In genomic region chr3:95286011-95286410, GRCm38 (mm10) we compare ENCODE assay signal across 17 mouse cellular contexts. TPM values are rescaled to one million over a fixed set of nuclear protein-coding genes. Genes with fewer than 3 reads are reported as not detected.
A peak's percentile ranks its signal among the peaks of the same experiment; 100 is the strongest.
DNase-seq lines count a peak whose midpoint lies in the region; ATAC-seq and TF ChIP-seq lines count a peak whose summit lies in the region.
"Had no signal": no experiment of that assay in that cellular context is flagged by ENCODE, and none has a peak within 500 bp of the region (broad histone marks: within the 10 kb centered on the region; RNA-seq: fewer than 3 reads in every experiment).

No protein-coding gene starts in this region.

- 0 out of 2 replicates have a peak overlapping the region, but pooled peaks have one; percentile 6 for H3K4me2 ChIP-seq in midbrain, embryonic 12.5 days (replicated peaks)
- H3K4me2 ChIP-seq in midbrain, embryonic 14.5 days (ENCODE audit: low read length) = no peak overlapping the region
- no peak overlapping the region for H3K4me2 ChIP-seq in kidney, postnatal 0 days (ENCODE audit: low read length)
- H3K4me2 ChIP-seq: embryonic facial prominence, embryonic 13.5 days; forebrain, embryonic 12.5 days; heart, embryonic 11.5 days had no signal

- H3K36me3 ChIP-seq in midbrain, embryonic 12.5 days = peaks cover 31% of the 10 kb centered on the region
- peaks cover 32% of the 10 kb centered on the region for H3K36me3 ChIP-seq in midbrain, embryonic 14.5 days (ENCODE audit: control insufficient read depth, insufficient read depth, low read length)
- H3K36me3 ChIP-seq in kidney, postnatal 0 days (ENCODE audit: insufficient read depth, low read length) = peaks cover 21% of the 10 kb centered on the region; the same call in 1 of the 2 replicates

- H3K9me3 ChIP-seq in midbrain, embryonic 12.5 days = no peaks in the 10 kb centered on the region
- no peaks in the 10 kb centered on the region for H3K9me3 ChIP-seq in midbrain, embryonic 14.5 days (ENCODE audit: control insufficient read depth, low read length)
- no peaks in the 10 kb centered on the region for H3K9me3 ChIP-seq in kidney, postnatal 0 days (replicated peaks; ENCODE audit: low read length)
- H3K9me3 ChIP-seq: embryonic facial prominence, embryonic 13.5 days; forebrain, embryonic 12.5 days; G1E had no signal

- no peak for TF ChIP-seq CTCF in kidney, postnatal 0 days (IDR thresholded peaks at IDR 0.05; ENCODE audit: low read depth)

- peak; percentile 65 for DNase-seq in kidney, adult 11 months
- DNase-seq in kidney, postnatal 10 days = no peak
- no peak for DNase-seq in midbrain, embryonic 14.5 days
- peak; percentile 38 for DNase-seq in kidney, postnatal 0 days (ENCODE audit: low spot score)
- no peak for DNase-seq in neural tube, embryonic 10.5 days (ENCODE audit: extremely low spot score, low spot score)
- no peak for DNase-seq in ovary, postnatal 10 days (ENCODE audit: low spot score)
- DNase-seq: adrenal gland, postnatal 10 days; thymus, postnatal 4 days had no signal

- H3K27me3 ChIP-seq in midbrain, embryonic 12.5 days = no peaks in the 10 kb centered on the region
- H3K27me3 ChIP-seq in midbrain, embryonic 14.5 days (ENCODE audit: control insufficient read depth, insufficient read depth, low read length) = no peaks in the 10 kb centered on the region
- H3K27me3 ChIP-seq in kidney, postnatal 0 days (ENCODE audit: insufficient read depth, low read length) = no peaks in the 10 kb centered on the region
- H3K27me3 ChIP-seq: embryonic facial prominence, embryonic 13.5 days; forebrain, embryonic 12.5 days had no signal

- no peak for ATAC-seq in midbrain, embryonic 12.5 days (ENCODE audit: low FRiP score, low read depth)
- no peak for ATAC-seq in midbrain, embryonic 14.5 days (ENCODE audit: low FRiP score, low TSS enrichment)
- no peak for ATAC-seq in kidney, postnatal 0 days (replicated peaks; ENCODE audit: low FRiP score, low read depth)
- ATAC-seq in megakaryocyte-erythroid progenitor cell, adult 5-6 weeks (replicated peaks; ENCODE audit: low FRiP score, low TSS enrichment, poor library complexity, severe bottlenecking) = no peak

- H3K27ac ChIP-seq in midbrain, embryonic 12.5 days (replicated peaks) = no peak overlapping the region
- no peak overlapping the region for H3K27ac ChIP-seq in midbrain, embryonic 14.5 days (replicated peaks; ENCODE audit: low read depth, low read length)
- H3K27ac ChIP-seq in kidney, postnatal 0 days = peak overlapping the region; percentile 64
- H3K27ac ChIP-seq: embryonic facial prominence, embryonic 13.5 days; forebrain, embryonic 12.5 days had no signal

- no peak overlapping the region for H3K4me3 ChIP-seq in midbrain, embryonic 12.5 days
- no peak overlapping the region for H3K4me3 ChIP-seq in midbrain, embryonic 14.5 days (replicated peaks; ENCODE audit: low read depth, low read length)
- H3K4me3 ChIP-seq in kidney, postnatal 0 days (replicated peaks; ENCODE audit: low read depth, low read length) = no peak overlapping the region
- H3K4me3 ChIP-seq: embryonic facial prominence, embryonic 13.5 days; forebrain, embryonic 12.5 days had no signal

- H3K4me1 ChIP-seq in midbrain, embryonic 12.5 days = peaks cover 15% of the 10 kb centered on the region
- H3K4me1 ChIP-seq in midbrain, embryonic 14.5 days (ENCODE audit: control insufficient read depth, insufficient read depth, low read length) = peaks cover 23% of the 10 kb centered on the region
- peaks cover 20% of the 10 kb centered on the region for H3K4me1 ChIP-seq in kidney, postnatal 0 days (replicated peaks; ENCODE audit: insufficient read depth, low read length)

- H3K9ac ChIP-seq in midbrain, embryonic 12.5 days (replicated peaks) = no peak overlapping the region
- no peak overlapping the region for H3K9ac ChIP-seq in midbrain, embryonic 14.5 days (replicated peaks; ENCODE audit: low read length)
- H3K9ac ChIP-seq in kidney, postnatal 0 days (ENCODE audit: low read depth, low read length) = no peak overlapping the region
- H3K9ac ChIP-seq: embryonic facial prominence, embryonic 13.5 days; forebrain, embryonic 12.5 days had no signal

- WGBS in midbrain, embryonic 12.5 days = 70% methylated on average over 5 of the region's 5 CpGs
- 68% methylated on average over 5 of the region's 5 CpGs for WGBS in midbrain, embryonic 14.5 days
- WGBS in kidney, postnatal 0 days = 44% methylated on average over 5 of the region's 5 CpGs

RNA-seq across cellular contexts. Expression of gene Prune1, which starts 4.1 kb away (rescaled TPM):
- polyA plus RNA-seq in midbrain, embryonic 12.5 days (2016; fragmentation: Nextera tagmentation; extraction: Ambion mirVana) = 33.1 and 35.7 TPM in 2 replicates
- 59.4 TPM in 2 replicates for polyA plus RNA-seq in midbrain, embryonic 14.5 days (2014; fragmentation: Nextera tagmentation; extraction: Ambion mirVana)
- polyA plus RNA-seq in kidney, postnatal 0 days (2015; fragmentation: Nextera tagmentation; extraction: Ambion mirVana) = 20.1 and 20.3 TPM in 2 replicates
- 20.2 and 24.8 TPM in 2 replicates for total RNA-seq in megakaryocyte-erythroid progenitor cell, adult 5-6 weeks (2014; fragmentation: Nextera tagmentation)
- total RNA-seq in megakaryocyte-erythroid progenitor cell, adult 5-6 weeks (2017) = 10.1 and 14.6 TPM in 2 replicates

RNA-seq across cellular contexts. Expression of gene Mindy1, which starts 4.9 kb away (rescaled TPM):
- polyA plus RNA-seq in midbrain, embryonic 12.5 days (2016; fragmentation: Nextera tagmentation; extraction: Ambion mirVana) = 46.6 and 47.6 TPM in 2 replicates
- polyA plus RNA-seq in midbrain, embryonic 14.5 days (2014; fragmentation: Nextera tagmentation; extraction: Ambion mirVana) = 44.2 and 48.2 TPM in 2 replicates
- 72.6 and 73.2 TPM in 2 replicates for polyA plus RNA-seq in kidney, postnatal 0 days (2015; fragmentation: Nextera tagmentation; extraction: Ambion mirVana)
- total RNA-seq in megakaryocyte-erythroid progenitor cell, adult 5-6 weeks (2014; fragmentation: Nextera tagmentation) = 36.8 and 46.9 TPM in 2 replicates
- 37.5 and 45.3 TPM in 2 replicates for total RNA-seq in megakaryocyte-erythroid progenitor cell, adult 5-6 weeks (2017)

RNA-seq across cellular contexts. Expression of gene Anxa9, which starts 21.0 kb away (rescaled TPM):
- 1.0 and 1.1 TPM in 2 replicates for polyA plus RNA-seq in midbrain, embryonic 12.5 days (2016; fragmentation: Nextera tagmentation; extraction: Ambion mirVana)
- 0.45 and 0.55 TPM in 2 replicates for polyA plus RNA-seq in midbrain, embryonic 14.5 days (2014; fragmentation: Nextera tagmentation; extraction: Ambion mirVana)
- polyA plus RNA-seq in kidney, postnatal 0 days (2015; fragmentation: Nextera tagmentation; extraction: Ambion mirVana) = 9.9 and 10.1 TPM in 2 replicates
- total RNA-seq in megakaryocyte-erythroid progenitor cell, adult 5-6 weeks (2014; fragmentation: Nextera tagmentation) = 25.5 and 35.5 TPM in 2 replicates
- 15.6 and 16.7 TPM in 2 replicates for total RNA-seq in megakaryocyte-erythroid progenitor cell, adult 5-6 weeks (2017)

RNA-seq across cellular contexts. Expression of gene Cers2, which starts 28.6 kb away (rescaled TPM):
- polyA plus RNA-seq in midbrain, embryonic 12.5 days (2016; fragmentation: Nextera tagmentation; extraction: Ambion mirVana) = 101 and 109 TPM in 2 replicates
- polyA plus RNA-seq in midbrain, embryonic 14.5 days (2014; fragmentation: Nextera tagmentation; extraction: Ambion mirVana) = 70.6 and 83.2 TPM in 2 replicates
- polyA plus RNA-seq in kidney, postnatal 0 days (2015; fragmentation: Nextera tagmentation; extraction: Ambion mirVana) = 172 and 186 TPM in 2 replicates
- 199 and 268 TPM in 2 replicates for total RNA-seq in megakaryocyte-erythroid progenitor cell, adult 5-6 weeks (2014; fragmentation: Nextera tagmentation)
- total RNA-seq in megakaryocyte-erythroid progenitor cell, adult 5-6 weeks (2017) = 118 and 125 TPM in 2 replicates

RNA-seq across cellular contexts. Expression of gene Bnipl, which starts 35.0 kb away (rescaled TPM):
- polyA plus RNA-seq in midbrain, embryonic 12.5 days (2016; fragmentation: Nextera tagmentation; extraction: Ambion mirVana) = 0.33 and 0.38 TPM in 2 replicates
- polyA plus RNA-seq in midbrain, embryonic 14.5 days (2014; fragmentation: Nextera tagmentation; extraction: Ambion mirVana) = not detected in 2 replicates
- 0.82 and 1.6 TPM in 2 replicates for polyA plus RNA-seq in kidney, postnatal 0 days (2015; fragmentation: Nextera tagmentation; extraction: Ambion mirVana)
- not detected in 2 replicates for total RNA-seq in megakaryocyte-erythroid progenitor cell, adult 5-6 weeks (2014; fragmentation: Nextera tagmentation)
- not detected in 2 replicates for total RNA-seq in megakaryocyte-erythroid progenitor cell, adult 5-6 weeks (2017)
- total RNA-seq: common myeloid progenitor, adult 5-6 weeks; G1E; heart, postnatal 4 days had no signal
- polyA plus RNA-seq: heart, embryonic 11.5 days; liver, embryonic 16.5 days had no signal

Comparison
In these comparisons a context has a peak if more than half of its experiments do, and no peak if none do; other contexts are left out.
1. DNase-seq: peak in kidney, adult 11 months (single experiment) and kidney, postnatal 0 days (single experiment); none in kidney, postnatal 10 days (single experiment), midbrain, embryonic 14.5 days (single experiment), neural tube, embryonic 10.5 days (single experiment) and ovary, postnatal 10 days (single experiment).